Mouse (Mus musculus) CH12.LX (cell line): ENCODE measurements around the gene Sox1.

Experiments
- CHD2 ChIP-seq: IDR thresholded peaks from 2 replicates; pipeline ENCODE4 v1.6.1; 2011; ENCODE audit warnings: low read length, improper control_type of control experiment
- CTCF ChIP-seq, 2 experiments: IDR thresholded peaks in 1 of 2; conservative IDR thresholded peaks in 1 of 2; 2 replicates each; pipeline ENCODE4 v1.5.1; 2011 to 2012; ENCODE audit warnings: low read depth in 2 of 2, low read length in 2 of 2, improper control_type of control experiment in 1 of 2, inconsistent platforms in 1 of 2, mild to moderate bottlenecking in 1 of 2, moderate library complexity in 1 of 2
- MAX ChIP-seq: IDR thresholded peaks from 2 replicates; pipeline ENCODE4 v1.6.1; 2011; ENCODE audit warnings: low read length, improper control_type of control experiment
- MAZ ChIP-seq: IDR thresholded peaks from 2 replicates; pipeline ENCODE4 v1.6.1; 2012; ENCODE audit warnings: low read depth, mild to moderate bottlenecking, inconsistent platforms, low read length, improper control_type of control experiment, moderate library complexity
- PAX5 ChIP-seq: IDR thresholded peaks from 2 replicates; pipeline ENCODE4 v1.6.1; 2012; ENCODE audit warnings: low read length, inconsistent platforms, mixed read lengths
- POLR2A ChIP-seq: IDR thresholded peaks from 2 replicates; pipeline ENCODE4 v1.6.1; 2011; ENCODE audit warnings: low read depth, mild to moderate bottlenecking, improper control_type of control experiment, low read length
- ZC3H11A ChIP-seq: IDR thresholded peaks from 2 replicates; pipeline ENCODE4 v1.6.1; 2012; ENCODE audit warnings: low read depth, mild to moderate bottlenecking, inconsistent platforms, low read length, improper control_type of control experiment
- ZMIZ1 ChIP-seq: IDR thresholded peaks from 2 replicates; pipeline ENCODE4 v1.6.1; 2012; ENCODE audit warnings: low read depth, mild to moderate bottlenecking, inconsistent platforms, low read length, improper control_type of control experiment

GRCm38 (mm10) chr8:12391366-12392250 is 3.5 kb upstream of the Sox1 start:
- TF ChIP-seq MAZ (no peak), ZC3H11A (no peak), ZMIZ1 (no peak), CTCF (conservative IDR thresholded peaks at IDR 0.05 in 1 of 2, IDR thresholded peaks at IDR 0.05 in 1 of 2; ENCODE audit: low read depth in 2 of 2, low read length in 2 of 2) (no peak), MAX (no peak), CHD2 (no peak), POLR2A (no peak), PAX5 (no peak)
